Mouse (Mus musculus) erythroblast, embryonic 14.5 days (primary cell): ENCODE data around the gene Sec63. TPM values are rescaled to one million over a fixed set of nuclear protein-coding genes. Genes with fewer than 3 reads are reported as not detected.

Experiments
- H3K27me3 ChIP-seq: 2 replicates; pipeline ENCODE4 v1.6.1; 2012; ENCODE audit warnings: inconsistent platforms; ENCODE audit not compliant: control insufficient read depth
- H3K36me3 ChIP-seq: 2 replicates; pipeline ENCODE4 v1.6.1; 2012; ENCODE audit warnings: mild to moderate bottlenecking, inconsistent platforms; ENCODE audit not compliant: control insufficient read depth
- H3K4me1 ChIP-seq: 2 replicates; pipeline ENCODE4 v1.6.1; 2012; ENCODE audit warnings: inconsistent platforms; ENCODE audit not compliant: control insufficient read depth
- H3K4me3 ChIP-seq: replicated peaks from 2 replicates; pipeline ENCODE3; 2012; ENCODE audit warnings: moderate library complexity, mild to moderate bottlenecking, inconsistent platforms
- H3K9me3 ChIP-seq: 2 replicates; pipeline ENCODE4 v1.6.1; 2012; ENCODE audit warnings: low read length, inconsistent platforms, mixed read lengths; ENCODE audit not compliant: control insufficient read depth
- GATA1 ChIP-seq: IDR thresholded peaks from 2 replicates; pipeline ENCODE4 v1.6.1; 2012; ENCODE audit warnings: low read length, inconsistent platforms, mixed read lengths
- TAL1 ChIP-seq: IDR thresholded peaks from 3 replicates; pipeline ENCODE4 v1.6.1; 2012; ENCODE audit warnings: low read length, inconsistent platforms, mixed read lengths
- polyA plus RNA-seq: library from polyadenylated mRNA; stranded (reverse); fragments of >175 nt; gene quantifications from 2 replicates; pipeline ENCODE4 v1.2.3, GENCODE M21; 2012

The Sec63 gene
- polyA plus RNA-seq, 1 experiment: 0.56 TPM

DNA sequence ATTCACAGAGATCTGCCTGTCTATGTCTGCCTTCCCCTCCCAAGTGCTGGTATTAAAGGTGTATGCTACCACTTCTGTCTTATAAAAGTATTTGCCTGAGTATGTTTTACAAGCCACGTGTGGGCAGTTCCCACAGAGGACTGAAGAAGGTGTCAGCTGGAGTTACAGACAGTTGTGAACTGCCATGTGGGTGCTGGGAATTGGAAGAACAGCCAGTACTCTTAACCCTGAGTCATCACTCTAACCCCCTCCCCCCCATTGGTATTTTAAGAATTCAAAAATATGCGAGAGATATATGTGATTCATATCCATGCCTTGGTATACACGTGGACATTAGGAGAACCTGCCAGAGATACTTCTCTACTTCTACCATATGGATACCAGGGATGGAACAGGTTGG, 20.4 kb downstream of the Sec63 start:
- Histone ChIP-seq H3K4me1 (no peaks in the 10 kb centered on the region), H3K27me3 (no peaks in the 10 kb centered on the region), H3K36me3 (peaks cover 15% of the 10 kb centered on the region), H3K4me3 (no peak overlapping the region), H3K9me3 (no peaks in the 10 kb centered on the region)
- TF ChIP-seq TAL1 (no peak), GATA1 (no peak)

DNA sequence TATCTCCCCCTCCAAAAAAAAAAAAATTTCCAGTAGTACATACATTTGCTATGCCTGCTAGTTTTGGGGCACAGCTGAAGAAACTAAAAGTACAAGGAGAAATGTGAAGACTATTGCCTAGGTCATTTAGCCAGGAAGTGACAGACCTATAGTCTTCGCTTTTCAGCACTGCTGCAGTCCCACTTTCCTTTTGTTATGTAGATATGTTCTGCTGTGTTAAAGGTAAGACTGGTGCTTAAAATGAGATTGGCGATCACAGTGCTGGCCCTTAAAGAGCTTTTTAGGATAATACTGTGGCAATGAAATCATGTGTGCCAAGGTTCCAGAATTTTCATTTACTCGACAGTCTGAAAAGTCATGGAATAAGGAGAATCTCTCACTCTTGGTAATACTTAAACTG, 39.6 kb downstream of the Sec63 start:
- TF ChIP-seq TAL1: no peak
- no peak for TF ChIP-seq GATA1
- Histone ChIP-seq H3K4me1 (no peaks in the 10 kb centered on the region), H3K27me3 (no peaks in the 10 kb centered on the region), H3K9me3 (no peaks in the 10 kb centered on the region), H3K4me3 (no peak overlapping the region), H3K36me3 (peaks cover 58% of the 10 kb centered on the region)

DNA sequence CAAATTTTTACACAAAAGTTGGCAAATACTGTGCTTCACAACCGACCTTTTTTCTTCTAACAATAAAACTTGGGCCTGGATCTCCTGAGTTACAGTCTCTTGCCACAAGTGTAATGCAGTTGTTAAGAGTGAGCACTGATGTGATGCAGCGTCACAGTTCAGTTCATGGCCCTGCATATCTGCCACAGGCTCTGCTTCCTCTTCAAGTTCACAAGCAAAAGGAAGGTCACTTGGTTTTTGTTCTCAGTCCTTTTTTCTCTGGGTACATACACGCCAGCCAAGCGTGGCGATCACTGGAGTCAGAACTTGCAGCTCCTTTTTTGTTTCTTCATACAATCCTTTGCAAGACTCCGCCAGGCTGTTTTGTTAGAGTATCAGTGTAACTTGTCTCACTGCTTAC, 64.6 kb downstream of the Sec63 start:
- TF ChIP-seq TAL1 (no peak), GATA1 (no peak)
- Histone ChIP-seq H3K4me1 (no peaks in the 10 kb centered on the region), H3K4me3 (no peak overlapping the region), H3K9me3 (no peaks in the 10 kb centered on the region), H3K36me3 (peaks cover 61% of the 10 kb centered on the region), H3K27me3 (no peaks in the 10 kb centered on the region)

DNA sequence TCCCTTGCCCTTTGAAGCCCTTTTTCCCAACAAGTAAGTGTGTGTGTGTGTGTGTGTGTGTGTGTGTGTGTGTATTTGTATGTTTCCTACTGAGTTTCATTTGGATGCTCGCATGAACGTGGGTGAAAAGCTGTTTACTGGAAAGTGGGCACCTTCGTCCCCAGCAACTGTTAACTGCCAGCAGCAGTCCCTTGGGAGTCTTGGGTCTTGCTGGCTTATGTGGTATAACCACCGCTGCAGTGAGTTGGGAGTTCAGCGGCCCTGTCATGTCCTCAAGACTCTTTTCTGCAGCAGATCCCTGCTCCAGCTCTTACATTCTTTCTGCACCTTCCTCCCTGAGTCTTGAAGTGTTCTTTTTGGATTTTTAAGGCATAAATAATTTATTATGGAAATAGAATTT, 65.9 kb downstream of the Sec63 start:
- Histone ChIP-seq H3K9me3 (no peaks in the 10 kb centered on the region), H3K4me1 (no peaks in the 10 kb centered on the region), H3K36me3 (peaks cover 68% of the 10 kb centered on the region), H3K4me3 (no peak overlapping the region), H3K27me3 (no peaks in the 10 kb centered on the region)
- TF ChIP-seq TAL1 (no peak), GATA1 (no peak)

DNA sequence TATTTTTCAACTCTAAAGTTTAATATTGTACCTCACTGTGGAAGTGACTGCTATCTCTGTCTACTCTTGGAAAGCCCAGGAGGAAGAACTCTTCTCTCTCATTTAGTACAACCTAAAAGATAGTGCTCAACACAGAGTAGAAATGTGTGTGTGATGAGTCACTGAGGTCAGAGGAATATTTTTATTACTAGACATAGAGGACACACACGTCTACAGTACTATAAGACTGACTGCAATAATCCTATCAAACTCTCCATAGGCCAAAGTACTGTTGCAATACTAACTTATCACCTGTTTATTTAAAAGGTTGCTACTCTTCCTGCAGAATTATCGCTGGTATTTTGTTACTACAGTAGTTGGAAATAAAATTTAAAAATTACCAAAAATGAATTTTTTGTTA, 68.7 kb downstream of the Sec63 start:
- no peak overlapping the region for H3K4me3 ChIP-seq
- no peaks in the 10 kb centered on the region for H3K4me1 ChIP-seq
- TF ChIP-seq GATA1 (no peak), TAL1 (no peak)
- no peaks in the 10 kb centered on the region for H3K27me3 ChIP-seq
- H3K36me3 ChIP-seq: peaks cover 77% of the 10 kb centered on the region
- no peaks in the 10 kb centered on the region for H3K9me3 ChIP-seq

DNA sequence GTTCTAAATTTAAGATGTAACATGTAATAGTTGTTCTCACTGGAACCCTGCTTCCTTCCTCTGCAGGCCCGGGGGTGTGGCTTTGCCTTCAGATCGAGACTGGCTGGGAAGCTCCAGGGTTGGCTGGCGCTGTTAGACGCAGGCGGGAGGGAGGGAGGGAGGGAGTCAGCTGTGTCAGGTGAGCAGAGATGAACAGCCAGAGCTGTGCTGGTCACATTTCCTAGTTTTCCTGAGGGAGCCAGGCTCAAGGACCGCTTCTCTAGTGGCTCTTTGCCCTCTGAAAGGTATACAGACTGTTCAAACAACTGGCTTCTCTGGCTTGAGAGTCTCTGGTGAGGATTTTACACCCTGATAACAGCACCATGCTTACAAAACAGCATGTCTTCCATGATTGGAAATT, 69.1 kb downstream of the Sec63 start:
- Histone ChIP-seq H3K4me1 (no peaks in the 10 kb centered on the region), H3K4me3 (no peak overlapping the region), H3K27me3 (no peaks in the 10 kb centered on the region), H3K9me3 (no peaks in the 10 kb centered on the region), H3K36me3 (peaks cover 77% of the 10 kb centered on the region)
- no peak for TF ChIP-seq TAL1
- TF ChIP-seq GATA1: no peak

DNA sequence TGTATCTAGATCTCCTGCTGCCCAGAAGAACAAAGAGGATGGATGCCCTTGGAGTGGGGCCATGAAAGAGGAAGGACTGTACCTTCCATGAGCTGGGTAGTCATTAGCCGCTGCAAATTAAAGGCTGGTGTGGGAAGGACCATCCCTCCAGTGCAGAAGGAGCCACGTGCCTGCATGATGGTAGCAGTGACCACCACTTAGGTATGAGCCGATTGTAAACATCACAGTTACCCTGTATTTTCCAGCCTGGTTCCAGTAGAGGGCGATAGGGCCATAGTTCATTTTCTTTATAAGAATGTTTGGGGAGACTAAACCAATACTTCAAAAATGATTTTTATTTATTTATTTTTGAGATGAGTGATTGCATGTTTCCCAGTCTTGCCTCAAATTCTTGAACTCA, 71.4 kb downstream of the Sec63 start:
- Histone ChIP-seq H3K4me1 (no peaks in the 10 kb centered on the region), H3K9me3 (no peaks in the 10 kb centered on the region), H3K4me3 (no peak overlapping the region), H3K36me3 (peaks cover 64% of the 10 kb centered on the region), H3K27me3 (no peaks in the 10 kb centered on the region)
- TF ChIP-seq GATA1: no peak
- no peak for TF ChIP-seq TAL1

DNA sequence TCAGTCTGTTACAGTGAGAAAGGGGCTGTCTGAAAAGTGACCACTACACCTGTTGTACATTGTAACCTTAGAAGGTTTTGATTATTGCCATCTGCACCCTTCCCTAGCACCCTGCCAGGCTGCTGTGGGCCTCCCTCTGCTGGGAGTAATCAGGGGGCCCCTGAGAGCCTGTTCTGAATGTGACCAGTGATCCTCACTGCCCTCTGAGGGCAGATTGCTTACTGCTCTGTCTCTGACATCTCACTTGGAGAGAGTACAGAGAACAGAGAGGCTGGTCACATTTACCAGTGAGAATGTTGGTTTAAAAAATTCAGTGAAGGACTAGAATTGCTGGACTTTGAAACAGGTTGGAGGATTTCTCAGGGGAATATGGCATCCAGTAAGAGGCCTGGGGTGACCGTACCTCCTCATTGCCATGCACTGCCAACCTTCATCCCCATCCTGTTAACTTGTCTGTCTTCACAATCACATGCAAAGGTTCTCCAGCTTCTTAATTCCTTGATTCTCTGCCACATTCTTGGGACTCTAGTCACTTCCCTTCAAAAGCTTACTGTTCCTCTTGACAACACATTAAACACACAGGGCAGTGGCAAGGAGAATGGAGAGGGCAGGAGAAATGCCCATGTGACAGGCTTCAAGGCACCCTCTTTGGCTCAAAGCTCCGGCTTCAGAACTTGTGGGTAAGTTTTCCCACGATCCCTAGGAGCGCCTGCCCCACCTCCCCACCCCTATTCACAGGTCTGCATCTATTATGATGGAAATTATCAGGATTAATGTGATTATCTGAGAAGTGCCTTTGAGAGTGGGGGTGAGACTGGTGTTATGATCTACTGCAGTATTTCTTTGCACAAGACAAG, 72.8 kb downstream of the Sec63 start:
- no peaks in the 10 kb centered on the region for H3K4me1 ChIP-seq
- peaks cover 51% of the 10 kb centered on the region for H3K36me3 ChIP-seq
- TF ChIP-seq GATA1 (no peak), TAL1 (no peak)
- no peaks in the 10 kb centered on the region for H3K27me3 ChIP-seq
- no peak overlapping the region for H3K4me3 ChIP-seq
- H3K9me3 ChIP-seq: no peaks in the 10 kb centered on the region

DNA sequence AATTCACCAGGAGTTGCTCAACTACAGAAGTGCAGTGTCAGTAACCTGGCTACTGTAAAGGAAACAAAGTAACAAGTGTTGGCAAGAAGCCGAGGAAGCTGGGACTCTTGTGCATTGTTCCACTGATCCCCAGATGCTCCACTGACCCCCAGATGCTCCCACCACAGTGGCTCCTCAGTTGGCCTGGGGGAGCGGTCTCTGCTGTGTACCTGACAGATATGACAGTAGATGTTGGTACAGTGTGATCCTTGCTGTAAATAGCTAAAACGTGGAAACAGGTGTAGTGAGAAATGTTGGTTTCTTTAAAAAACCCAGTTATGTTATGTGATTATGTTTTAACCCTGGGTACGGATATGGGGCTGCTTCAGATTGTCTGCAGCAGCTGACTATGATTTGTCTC, 76.8 kb downstream of the Sec63 start:
- peaks cover 17% of the 10 kb centered on the region for H3K36me3 ChIP-seq
- no peak overlapping the region for H3K4me3 ChIP-seq
- no peaks in the 10 kb centered on the region for H3K9me3 ChIP-seq
- no peak for TF ChIP-seq TAL1
- TF ChIP-seq GATA1: no peak
- H3K27me3 ChIP-seq: no peaks in the 10 kb centered on the region
- H3K4me1 ChIP-seq: no peaks in the 10 kb centered on the region; the same call in 1 of the 2 replicates

DNA sequence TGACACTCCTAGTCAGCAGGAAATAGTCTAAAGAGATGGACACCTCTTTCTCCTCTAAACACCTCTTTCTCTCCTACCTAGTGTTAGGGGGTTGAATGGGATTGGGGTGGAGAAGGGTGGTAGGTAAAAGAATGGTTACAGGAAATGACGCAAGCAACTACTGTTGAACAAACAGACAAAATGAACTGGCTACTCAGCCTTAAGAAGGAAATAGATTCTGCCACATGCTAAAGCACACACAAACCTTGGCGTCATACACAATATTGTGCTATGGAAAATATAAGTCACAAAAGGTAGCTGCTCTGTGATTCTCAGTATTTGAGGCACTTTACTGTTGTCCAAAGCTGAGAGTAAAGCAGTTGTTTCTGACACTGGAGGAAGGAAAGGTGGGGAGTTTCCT, 77.4 kb downstream of the Sec63 start:
- no peak for TF ChIP-seq GATA1
- no peak for TF ChIP-seq TAL1
- Histone ChIP-seq H3K4me1 (no peaks in the 10 kb centered on the region; the same call in 1 of the 2 replicates), H3K9me3 (no peaks in the 10 kb centered on the region)

More for the DNA sequence above, 77.4 kb downstream of the Sec63 start:
- H3K36me3 ChIP-seq: peaks cover 11% of the 10 kb centered on the region
- no peak overlapping the region for H3K4me3 ChIP-seq
- no peaks in the 10 kb centered on the region for H3K27me3 ChIP-seq
